Mouse (Mus musculus) embryonic facial prominence, embryonic 13.5 days (tissue): ENCODE measurements around the gene Gpr61. TPM values are rescaled to one million over a fixed set of nuclear protein-coding genes. Genes with fewer than 3 reads are reported as not detected.
A peak's percentile ranks its signal among the peaks of the same experiment; 100 is the strongest.

ENCODE experiments used
- ATAC-seq: fragments of 200-750 bp; cut with Nextera tagmentation; 2 replicates; pipeline ENCODE4 v1.8.0; 2017; ENCODE audit warnings: low read depth; ENCODE audit not compliant: insufficient number of reproducible peaks, insufficient read depth, low FRiP score, low TSS enrichment
- H3K27ac ChIP-seq: fragments of 300-500 bp; sonication (generic); 2 replicates; pipeline ENCODE4 v1.5.1; 2015; ENCODE audit warnings: moderate library complexity, mild to moderate bottlenecking, inconsistent platforms
- H3K27me3 ChIP-seq: fragments of 300-500 bp; sonication (generic); 2 replicates; pipeline ENCODE4 v1.6.1; 2015; ENCODE audit warnings: mild to moderate bottlenecking, inconsistent platforms
- H3K36me3 ChIP-seq: fragments of 300-500 bp; sonication (generic); 2 replicates; pipeline ENCODE4 v1.6.1; 2015; ENCODE audit warnings: mild to moderate bottlenecking, inconsistent platforms
- H3K4me1 ChIP-seq: fragments of 300-500 bp; sonication (generic); 2 replicates; pipeline ENCODE4 v1.6.1; 2015; ENCODE audit warnings: inconsistent platforms
- H3K4me2 ChIP-seq: fragments of 300-500 bp; sonication (generic); 2 replicates; pipeline ENCODE4 v1.6.1; 2015; ENCODE audit warnings: moderate library complexity, mild to moderate bottlenecking, inconsistent platforms
- H3K4me3 ChIP-seq: fragments of 300-500 bp; sonication (generic); 2 replicates; pipeline ENCODE4 v1.5.1; 2015; ENCODE audit warnings: mild to moderate bottlenecking, inconsistent platforms
- H3K9ac ChIP-seq: fragments of 300-500 bp; sonication (generic); 2 replicates; pipeline ENCODE4 v1.6.1; 2015; ENCODE audit warnings: mild to moderate bottlenecking, inconsistent platforms
- H3K9me3 ChIP-seq: fragments of 300-500 bp; sonication (generic); 2 replicates; pipeline ENCODE4 v1.6.1; 2016; ENCODE audit warnings: inconsistent platforms
- WGBS: fragments of 180-500 bp; shearing (Covaris S2); methylation state at CpG from one replicate; pipeline ENCODE4 v1.1.7; 2015; ENCODE audit warnings: mixed read lengths; 5-methylcytosine and 5-hydroxymethylcytosine counted together
- polyA plus RNA-seq: library from polyadenylated mRNA; unstranded; fragments of >200 nt; fragmentation: Nextera tagmentation; extraction: Ambion mirVana; gene quantifications from 2 replicates; pipeline ENCODE4 v1.2.1, GENCODE M21; 2015

Gene Gpr61
- polyA plus RNA-seq, result 0.15 and 0.20 TPM in 2 replicates

DNA sequence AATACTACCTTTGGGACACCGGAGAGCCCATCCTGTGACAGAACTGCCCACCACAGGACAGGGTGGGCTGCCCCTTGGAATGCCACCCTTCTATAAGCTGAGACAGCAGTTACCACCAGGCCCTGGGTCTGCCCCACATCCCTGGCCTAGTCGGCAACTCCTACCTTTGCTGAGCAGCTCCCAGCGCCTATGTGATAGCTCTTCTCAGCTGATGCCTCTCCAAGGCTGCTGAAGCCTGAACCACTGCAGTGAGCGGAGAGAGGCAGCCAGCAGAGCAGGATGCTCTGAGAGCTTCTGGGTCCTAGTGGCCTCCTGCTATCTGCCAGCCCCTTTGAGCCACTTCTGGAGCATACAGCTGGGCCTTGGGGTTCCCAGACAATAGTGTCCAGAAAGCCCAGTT lies at the start of gene Gpr61:
Gene Gpr61 (minus strand): TSS at position 227 of the 400 bp plus-strand sequence.
- H3K9me3 ChIP-seq, result no peaks in the 10 kb centered on the region
- ATAC-seq, result no peak
- WGBS, result 44% methylated on average over 4 of the region's 4 CpGs

DNA sequence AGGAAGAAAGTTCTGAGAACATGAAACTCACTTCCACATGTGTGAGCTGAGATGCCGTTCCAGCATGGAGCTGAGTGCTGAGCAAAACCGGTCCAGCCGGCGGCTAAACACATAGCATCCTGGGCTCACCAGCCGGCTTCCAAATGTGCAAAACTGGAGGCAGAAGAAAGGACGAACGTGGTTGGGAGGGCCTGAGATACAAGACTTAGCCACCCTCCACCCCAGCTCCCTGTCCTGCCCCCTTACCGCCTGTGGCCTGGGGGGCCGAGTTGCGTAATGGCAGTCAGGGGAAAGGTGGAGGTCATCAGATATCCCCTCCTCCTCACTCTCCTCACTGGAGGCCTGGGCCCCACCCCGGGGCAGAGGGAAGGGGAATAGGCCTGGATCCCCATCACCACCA lies 49.8 kb upstream of the Gpr61 start:
- no peak overlapping the region for H3K9ac ChIP-seq
- H3K4me2 ChIP-seq, result no peak overlapping the region
- H3K9me3 ChIP-seq, result no peaks in the 10 kb centered on the region
- H3K27me3 ChIP-seq, result no peaks in the 10 kb centered on the region
- peaks cover 62% of the 10 kb centered on the region for H3K36me3 ChIP-seq
- H3K4me1 ChIP-seq, result peaks cover 46% of the 10 kb centered on the region
- no peak overlapping the region for H3K4me3 ChIP-seq
- WGBS, result 86% methylated on average over 11 of the region's 11 CpGs
- no peak overlapping the region for H3K27ac ChIP-seq
- ATAC-seq, result no peak

More for the DNA sequence above, at the start of gene Gpr61:
- Histone ChIP-seq H3K27ac (no peak within 1 kb of the TSS), H3K4me3 (no peak within 1 kb of the TSS), H3K9ac (peak within 1 kb of the TSS; percentile 36; the same call in 1 of the 2 replicates), H3K36me3 (no peaks in the 10 kb centered on the region), H3K4me2 (no peak within 1 kb of the TSS), H3K4me1 (no peaks in the 10 kb centered on the region), H3K27me3 (no peaks in the 10 kb centered on the region)

DNA sequence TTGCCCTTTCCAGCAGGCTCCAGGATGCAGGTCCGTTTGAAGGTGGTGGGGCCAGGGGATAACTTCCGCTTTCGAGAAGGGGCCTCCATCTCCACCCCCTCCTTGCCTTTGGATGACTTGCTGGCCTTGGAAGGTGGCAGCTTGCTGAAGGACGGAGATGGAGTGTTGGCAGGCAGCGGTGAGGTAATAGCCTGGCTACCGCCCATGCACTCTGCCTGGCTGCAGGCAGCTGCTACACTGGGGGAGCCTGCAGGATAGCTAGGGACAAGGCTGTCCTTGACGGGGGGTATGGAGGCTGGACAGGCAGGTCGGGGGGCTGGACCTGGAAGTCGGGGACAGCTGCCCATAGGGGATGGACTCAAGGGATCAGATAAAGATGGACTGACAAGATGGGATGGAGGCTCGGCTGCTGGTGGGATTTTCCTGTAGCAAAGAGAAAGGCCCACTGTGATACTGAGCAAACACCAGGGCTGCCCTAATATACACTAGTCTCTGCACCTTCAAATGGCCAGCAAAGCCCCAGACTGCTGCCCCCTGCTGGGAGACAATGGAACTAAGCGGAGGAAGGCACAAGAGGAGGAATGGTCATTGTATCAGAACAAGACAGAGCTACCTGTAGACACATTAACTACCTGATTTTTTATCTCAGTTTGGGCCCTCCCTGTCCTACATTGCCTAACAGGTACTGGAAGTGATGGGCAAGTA lies 49.1 kb upstream of the Gpr61 start:
- Histone ChIP-seq H3K4me1 (peaks cover 39% of the 10 kb centered on the region), H3K36me3 (peaks cover 65% of the 10 kb centered on the region), H3K4me3 (no peak overlapping the region), H3K27ac (no peak overlapping the region), H3K27me3 (no peaks in the 10 kb centered on the region), H3K4me2 (no peak overlapping the region), H3K9me3 (no peaks in the 10 kb centered on the region), H3K9ac (no peak overlapping the region)
- 81% methylated on average over 11 of the region's 11 CpGs for WGBS
- ATAC-seq, result no peak

DNA sequence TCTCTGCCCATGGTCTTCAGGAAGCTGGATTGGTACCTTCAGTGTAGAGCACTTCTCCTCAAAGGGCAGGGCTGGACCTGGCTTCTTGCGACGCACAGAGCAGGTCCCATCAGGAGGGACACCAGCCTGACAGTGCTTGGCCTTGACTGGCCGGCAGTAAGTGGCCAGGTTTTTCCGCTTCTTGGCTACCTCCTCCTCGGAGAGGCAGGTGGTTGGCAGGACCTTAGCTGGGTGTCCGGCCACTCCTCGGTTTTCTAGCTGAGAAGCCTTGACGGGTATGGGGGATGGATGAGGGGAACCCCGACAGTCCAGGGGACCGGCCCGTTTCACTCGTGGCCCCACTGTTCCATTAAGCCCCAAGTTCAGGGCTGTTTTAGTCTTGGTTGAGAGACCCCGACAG lies 48.5 kb upstream of the Gpr61 start:
- no peak overlapping the region for H3K4me3 ChIP-seq
- H3K4me2 ChIP-seq, result no peak overlapping the region
- H3K36me3 ChIP-seq, result peaks cover 66% of the 10 kb centered on the region
- no peak overlapping the region for H3K9ac ChIP-seq
- H3K27ac ChIP-seq, result no peak overlapping the region
- WGBS, result 94% methylated on average over 13 of the region's 13 CpGs
- H3K9me3 ChIP-seq, result no peaks in the 10 kb centered on the region
- H3K4me1 ChIP-seq, result peaks cover 33% of the 10 kb centered on the region
- ATAC-seq, result no peak
- H3K27me3 ChIP-seq, result no peaks in the 10 kb centered on the region

DNA sequence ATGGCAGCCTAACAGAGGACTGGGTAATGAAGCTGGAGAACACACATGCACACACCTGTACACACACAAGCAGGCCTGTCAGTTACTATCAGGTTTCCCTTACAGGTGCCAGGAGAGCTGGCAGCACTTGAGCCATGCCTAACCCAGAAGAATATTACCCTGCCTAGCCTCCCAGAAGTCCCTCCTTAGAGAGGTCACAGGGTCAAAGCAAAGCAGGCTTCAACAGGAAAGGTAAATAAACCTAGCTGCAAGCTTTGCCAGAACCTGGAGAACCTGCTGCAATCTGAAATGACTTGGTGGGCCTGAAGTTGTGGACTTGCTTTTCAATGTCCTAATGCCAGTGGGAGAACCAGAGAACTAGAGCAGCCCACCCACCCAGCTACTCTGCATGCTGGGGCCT lies 47.8 kb upstream of the Gpr61 start:
- Histone ChIP-seq H3K36me3 (peaks cover 64% of the 10 kb centered on the region), H3K4me2 (no peak overlapping the region)

DNA sequence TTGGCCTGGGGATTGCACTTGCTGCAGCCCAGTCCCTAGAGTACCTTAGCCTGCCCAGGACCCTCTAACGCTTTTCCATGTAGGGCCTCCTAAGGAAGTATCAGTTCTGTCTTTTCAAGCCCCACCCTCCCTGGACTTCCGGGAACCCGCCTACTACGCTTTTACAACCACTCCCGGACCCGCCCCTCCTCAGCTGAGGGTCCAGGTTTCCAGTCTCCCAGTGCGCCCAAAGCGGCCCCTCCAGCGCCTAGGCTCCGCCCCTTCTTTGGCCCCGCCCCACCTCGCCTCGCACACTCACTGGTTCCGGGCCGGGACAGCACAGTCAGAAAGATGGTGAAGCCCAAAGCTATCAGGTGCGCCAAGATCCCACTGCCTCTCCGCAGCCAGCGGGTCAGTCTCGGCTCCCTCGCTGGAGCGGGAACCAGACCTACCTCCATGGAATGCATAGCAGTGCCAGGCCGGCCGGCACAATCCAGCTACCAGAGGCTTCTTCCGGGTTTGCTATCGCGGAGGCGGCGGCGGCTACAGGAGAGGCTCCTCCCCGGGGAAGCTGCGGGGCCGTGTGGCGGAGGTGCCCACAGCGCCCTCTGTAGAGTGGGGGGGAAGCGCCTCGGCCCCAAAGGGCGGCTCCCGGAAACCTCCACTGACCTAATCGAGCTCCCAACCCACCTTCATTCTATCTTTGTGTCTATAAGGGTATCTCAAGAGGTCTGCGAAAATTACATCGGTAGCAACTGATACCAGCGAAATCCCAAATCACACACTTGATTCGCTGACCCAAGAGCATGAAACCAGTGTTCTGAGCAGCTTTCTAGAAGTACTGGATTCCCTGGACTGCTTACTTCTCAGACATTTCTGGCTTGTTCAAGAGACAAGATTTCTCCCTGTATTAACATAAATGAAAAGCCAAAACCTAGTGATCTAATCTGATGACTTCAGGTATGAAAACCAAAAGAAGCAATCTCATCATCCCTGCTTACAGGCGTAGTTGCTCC lies 45.9 kb upstream of the Gpr61 start, which contains the start of gene Cyb561d1:
Gene Cyb561d1 (minus strand): TSS at position 884 of the 995 bp plus-strand sequence.
- Histone ChIP-seq H3K36me3 (peaks cover 45% of the 10 kb centered on the region), H3K27ac (peak within 1 kb of the TSS; percentile 83), H3K9me3 (no peaks in the 10 kb centered on the region), H3K4me1 (peaks cover 37% of the 10 kb centered on the region), H3K9ac (peak within 1 kb of the TSS; percentile 73), H3K4me3 (peak within 1 kb of the TSS; percentile 63), H3K4me2 (peak within 1 kb of the TSS; percentile 84), H3K27me3 (no peaks in the 10 kb centered on the region)
- ATAC-seq, result peak; percentile 84
- 3% methylated on average over 44 of the region's 44 CpGs for WGBS

More for the DNA sequence above, 47.8 kb upstream of the Gpr61 start:
- no peak overlapping the region for H3K27ac ChIP-seq
- H3K9me3 ChIP-seq, result no peaks in the 10 kb centered on the region
- H3K27me3 ChIP-seq, result no peaks in the 10 kb centered on the region
- peaks cover 31% of the 10 kb centered on the region for H3K4me1 ChIP-seq
- H3K9ac ChIP-seq, result no peak overlapping the region
- ATAC-seq, result no peak
- H3K4me3 ChIP-seq, result no peak overlapping the region

DNA sequence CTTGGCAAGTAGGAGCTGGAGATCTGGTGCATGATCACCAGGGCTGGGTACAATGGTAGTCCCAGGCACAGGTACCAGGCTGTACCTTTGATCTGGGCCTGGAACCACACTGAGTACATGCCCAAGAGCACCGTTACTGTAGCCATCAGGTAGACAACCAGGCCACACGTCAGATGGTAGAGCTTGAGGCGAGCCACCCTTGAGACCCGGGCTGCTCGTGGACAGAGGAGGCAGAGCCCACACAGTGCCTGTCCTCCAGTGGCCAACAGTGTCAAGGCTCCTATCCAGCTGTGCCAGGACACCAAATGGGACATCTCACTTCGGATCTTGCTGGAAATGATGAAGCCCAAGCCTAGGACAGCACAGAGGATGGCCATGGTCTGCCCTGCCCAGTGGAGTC lies 44.5 kb upstream of the Gpr61 start:
- no peaks in the 10 kb centered on the region for H3K27me3 ChIP-seq
- H3K4me1 ChIP-seq, result peaks cover 37% of the 10 kb centered on the region
- 91% methylated on average over 6 of the region's 6 CpGs for WGBS
- no peak overlapping the region for H3K4me2 ChIP-seq
- no peak overlapping the region for H3K27ac ChIP-seq
- ATAC-seq, result no peak
- H3K36me3 ChIP-seq, result peaks cover 31% of the 10 kb centered on the region
- no peaks in the 10 kb centered on the region for H3K9me3 ChIP-seq
- no peak overlapping the region for H3K9ac ChIP-seq
- no peak overlapping the region for H3K4me3 ChIP-seq

DNA sequence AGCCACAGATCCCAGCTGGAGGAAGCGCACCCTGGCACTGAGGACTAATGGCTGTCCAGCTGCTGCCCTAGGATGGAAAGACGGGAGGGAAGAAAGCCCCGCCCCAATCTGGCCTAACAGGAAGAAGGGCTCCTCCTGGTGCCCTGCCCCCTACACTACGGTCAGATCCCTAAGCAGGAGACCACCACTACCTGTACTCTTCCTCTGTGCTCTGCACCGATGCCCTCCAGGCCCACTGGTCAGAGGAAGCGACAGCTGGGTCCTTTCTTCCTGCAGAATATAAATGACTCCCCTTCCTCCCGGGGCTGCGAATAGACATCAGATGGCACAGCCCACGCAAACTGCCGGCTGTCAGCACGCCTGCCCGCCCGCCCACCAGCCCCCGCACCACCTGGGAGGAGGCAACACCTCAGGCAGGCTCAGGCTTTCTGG lies 42.4 kb upstream of the Gpr61 start:
- Histone ChIP-seq H3K9me3 (no peaks in the 10 kb centered on the region), H3K36me3 (peaks cover 12% of the 10 kb centered on the region), H3K4me1 (peaks cover 37% of the 10 kb centered on the region), H3K9ac (0 out of 2 replicates have a peak overlapping the region, but pooled peaks have one; percentile 40), H3K27ac (no peak overlapping the region), H3K4me3 (no peak overlapping the region), H3K27me3 (no peaks in the 10 kb centered on the region), H3K4me2 (peak overlapping the region; percentile 3)
- ATAC-seq, result no peak
- 15% methylated on average over 14 of the region's 14 CpGs for WGBS

DNA sequence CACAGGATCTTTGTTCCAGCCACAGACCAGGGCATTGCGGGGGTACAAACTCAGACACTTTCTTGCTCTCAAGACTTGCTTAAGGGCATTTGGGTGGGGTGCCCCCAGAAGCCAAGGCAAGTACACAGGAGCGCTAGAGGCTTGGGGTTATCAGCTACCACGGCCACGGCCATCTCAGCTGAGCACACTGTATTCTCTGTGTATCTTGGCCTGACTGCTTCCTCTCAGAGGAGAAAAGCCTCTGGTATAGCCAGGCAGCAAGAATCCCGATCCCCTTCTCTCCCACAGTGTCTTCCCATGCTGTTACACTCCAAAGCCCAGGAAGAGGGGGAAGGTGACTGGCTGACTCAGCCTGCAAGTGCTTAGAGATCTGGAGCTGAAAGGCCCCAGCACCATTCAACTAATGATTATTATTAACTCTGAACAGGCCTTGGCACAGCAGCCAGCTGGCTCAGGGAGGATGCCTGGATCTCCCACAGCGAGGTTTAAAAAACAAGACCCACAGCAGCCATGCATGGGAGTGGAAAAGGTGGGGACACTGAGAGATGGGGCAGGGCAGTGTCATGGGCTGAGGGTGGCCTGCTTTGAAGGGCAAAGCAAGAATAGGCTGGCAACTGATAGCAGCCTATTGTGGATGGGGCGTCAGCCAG lies 41.4 kb upstream of the Gpr61 start:
- Histone ChIP-seq H3K27ac (no peak overlapping the region), H3K9ac (peak overlapping the region; percentile 17; the same call in 1 of the 2 replicates), H3K4me3 (no peak overlapping the region), H3K4me2 (no peak overlapping the region), H3K36me3 (peaks cover 8% of the 10 kb centered on the region), H3K4me1 (peaks cover 32% of the 10 kb centered on the region), H3K9me3 (no peaks in the 10 kb centered on the region), H3K27me3 (no peaks in the 10 kb centered on the region)
- WGBS, result 58% methylated on average over 7 of the region's 7 CpGs
- ATAC-seq, result no peak

DNA sequence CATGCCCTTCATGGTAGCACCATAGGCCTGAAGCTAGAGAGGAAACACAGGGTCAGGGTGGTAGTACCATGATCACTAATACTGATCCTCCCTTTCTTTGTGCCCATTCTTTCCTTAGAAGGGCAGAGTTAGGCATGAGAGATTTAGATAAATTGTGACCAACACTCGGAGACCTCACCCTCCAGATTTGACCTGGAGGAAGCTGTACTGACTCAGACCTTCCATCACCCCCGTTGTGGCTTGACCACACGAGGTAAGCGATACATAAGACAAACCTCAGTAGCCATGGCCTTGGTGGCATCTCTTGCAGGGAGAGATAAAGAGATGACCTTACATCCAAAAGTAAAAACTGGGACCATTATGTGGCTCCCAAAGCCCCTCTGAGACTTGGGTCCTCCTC lies 40.6 kb upstream of the Gpr61 start:
- H3K36me3 ChIP-seq, result peaks cover 8% of the 10 kb centered on the region
- 83% methylated on average over 4 of the region's 4 CpGs for WGBS
- no peak overlapping the region; the same call in 1 of the 2 replicates for H3K9ac ChIP-seq
- no peaks in the 10 kb centered on the region for H3K27me3 ChIP-seq
- no peak overlapping the region for H3K27ac ChIP-seq
- no peak overlapping the region for H3K4me2 ChIP-seq
- H3K4me1 ChIP-seq, result peaks cover 27% of the 10 kb centered on the region
- no peaks in the 10 kb centered on the region for H3K9me3 ChIP-seq
- no peak for ATAC-seq
- H3K4me3 ChIP-seq, result no peak overlapping the region

DNA sequence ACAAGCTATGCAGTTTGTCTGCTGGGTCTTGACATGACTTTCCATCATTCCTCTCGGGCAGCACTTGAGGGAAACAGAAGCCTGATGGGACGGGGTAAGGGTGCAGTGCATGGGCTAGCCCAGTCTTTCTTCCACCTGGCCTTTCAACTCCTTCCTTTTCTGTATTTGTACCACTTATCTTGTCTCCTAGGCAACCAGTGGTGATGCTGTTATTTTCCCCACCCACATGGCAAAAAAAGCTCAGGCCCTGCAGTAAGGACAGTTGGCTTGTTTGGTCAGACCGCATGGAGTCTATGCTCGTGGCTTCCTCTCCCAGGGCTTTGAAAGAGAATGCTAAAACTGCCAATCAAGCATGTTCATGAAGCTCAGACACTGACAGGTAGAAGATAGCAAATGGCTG lies 39.0 kb upstream of the Gpr61 start:
- Histone ChIP-seq H3K4me2 (no peak overlapping the region), H3K9ac (no peak overlapping the region), H3K9me3 (no peaks in the 10 kb centered on the region), H3K27ac (no peak overlapping the region), H3K36me3 (peaks cover 5% of the 10 kb centered on the region; the same call in 1 of the 2 replicates), H3K4me3 (no peak overlapping the region), H3K27me3 (no peaks in the 10 kb centered on the region), H3K4me1 (peaks cover 23% of the 10 kb centered on the region)
- 79% methylated on average over 4 of the region's 4 CpGs for WGBS
- no peak for ATAC-seq
